9 mouse cellular contexts compared by ENCODE assay signal in genomic region chr19:22940487-22940886, GRCm38 (mm10).
DNase-seq lines count a peak whose midpoint lies in the region; ATAC-seq and TF ChIP-seq lines count a peak whose summit lies in the region.
"Had no signal": no experiment of that assay in that cellular context is flagged by ENCODE, and none has a peak within 500 bp of the region (broad histone marks: within the 10 kb centered on the region; RNA-seq: fewer than 3 reads in every experiment).

No protein-coding gene starts in this region.

- no peak for TF ChIP-seq EP300 in liver, postnatal 0 days (IDR thresholded peaks at IDR 0.05; ENCODE audit: low read depth)

- TF ChIP-seq POLR2A in cortical plate, adult 2 months (IDR thresholded peaks at IDR 0.05; ENCODE audit: extremely low read depth, insufficient read depth, low read length): no peak

- WGBS in liver, postnatal 0 days (ENCODE audit: insufficient replicate concordance): 44% methylated on average over 5 of the region's 5 CpGs

- DNase-seq in gastrocnemius, postnatal 36 days: peak; percentile 65 to 72
- peak; percentile 79 for DNase-seq in kidney, adult 9 months
- peak; percentile 45 for DNase-seq in liver, postnatal 0 days
- peak; percentile 63 for DNase-seq in ovary, postnatal 36 days (ENCODE audit: low spot score)
- DNase-seq in spleen, postnatal 10 days (ENCODE audit: low spot score in 2 of 2): no peak

- no peaks in the 10 kb centered on the region for H3K36me3 ChIP-seq in megakaryocyte, embryonic 14.5 days (replicated peaks; ENCODE audit: low read length)
- H3K36me3 ChIP-seq in liver, postnatal 0 days (replicated peaks; ENCODE audit: insufficient read depth, low read length): no peaks in the 10 kb centered on the region
- H3K36me3 ChIP-seq: liver, embryonic 15.5 days had no signal

- intact Hi-C loops in gastrocnemius, postnatal 36 days (cut with DNase I): loop anchor here (5.0 kb wide), 1 partner anchor 192 kb away; no protein-coding TSS in a partner anchor

- peaks cover 4% of the 10 kb centered on the region for H3K27me3 ChIP-seq in megakaryocyte, embryonic 14.5 days (replicated peaks)
- no peaks in the 10 kb centered on the region for H3K27me3 ChIP-seq in liver, postnatal 0 days (ENCODE audit: insufficient read depth, low read length)
- H3K27me3 ChIP-seq: liver, embryonic 15.5 days had no signal

- ATAC-seq in megakaryocyte, adult 5-6 weeks (ENCODE audit: poor library complexity, severe bottlenecking): no peak
- ATAC-seq in liver, postnatal 0 days: peak; percentile 44; the same call in 1 of the 2 replicates

- H3K4me3 ChIP-seq in megakaryocyte, embryonic 14.5 days (replicated peaks): peak overlapping the region; percentile 42
- no peak overlapping the region for H3K4me3 ChIP-seq in cortical plate, adult 2 months (ENCODE audit: insufficient read depth, low read length)
- no peak overlapping the region for H3K4me3 ChIP-seq in liver, postnatal 0 days (ENCODE audit: low read depth, low read length)
- H3K4me3 ChIP-seq: liver, embryonic 15.5 days had no signal

- H3K4me2 ChIP-seq in liver, postnatal 0 days (ENCODE audit: low read depth, low read length): no peak overlapping the region
- H3K4me2 ChIP-seq: liver, embryonic 15.5 days had no signal

- H3K9ac ChIP-seq in liver, postnatal 0 days (replicated peaks): no peak overlapping the region
- H3K9ac ChIP-seq: liver, embryonic 15.5 days had no signal

- H3K4me1 ChIP-seq in megakaryocyte, embryonic 14.5 days: peaks cover 7% of the 10 kb centered on the region; the same call in 1 of the 2 replicates
- H3K4me1 ChIP-seq in cortical plate, adult 2 months (ENCODE audit: control insufficient read depth, insufficient read depth, low read length): peaks cover 9% of the 10 kb centered on the region
- no peaks in the 10 kb centered on the region for H3K4me1 ChIP-seq in liver, postnatal 0 days (ENCODE audit: insufficient read depth)
- H3K4me1 ChIP-seq: liver, embryonic 15.5 days had no signal

- peak; percentile 76 for TF ChIP-seq CTCF in cortical plate, adult 2 months (IDR thresholded peaks at IDR 0.05; ENCODE audit: extremely low read depth, insufficient read depth, low read length)
- peak; percentile 74 for TF ChIP-seq CTCF in liver, postnatal 0 days (IDR thresholded peaks at IDR 0.05; ENCODE audit: low read depth)

- H3K27ac ChIP-seq in cortical plate, adult 2 months (ENCODE audit: insufficient read depth, low read length): peak overlapping the region; percentile 18; the same call in 1 of the 2 replicates
- no peak overlapping the region for H3K27ac ChIP-seq in liver, postnatal 0 days (ENCODE audit: low read depth)
- H3K27ac ChIP-seq: liver, embryonic 15.5 days had no signal

- no peaks in the 10 kb centered on the region for H3K9me3 ChIP-seq in megakaryocyte, embryonic 14.5 days
- H3K9me3 ChIP-seq in liver, postnatal 0 days (ENCODE audit: low read length): no peaks in the 10 kb centered on the region
- H3K9me3 ChIP-seq: liver, embryonic 15.5 days had no signal

Comparison
In these comparisons a context has a peak if more than half of its experiments do, and no peak if none do; other contexts are left out.
1. DNase-seq: peak in gastrocnemius, postnatal 36 days (2 of 2), kidney, adult 9 months (single experiment), liver, postnatal 0 days (single experiment) and ovary, postnatal 36 days (single experiment); none in spleen, postnatal 10 days (0 of 2).